In the genomic region with DNA sequence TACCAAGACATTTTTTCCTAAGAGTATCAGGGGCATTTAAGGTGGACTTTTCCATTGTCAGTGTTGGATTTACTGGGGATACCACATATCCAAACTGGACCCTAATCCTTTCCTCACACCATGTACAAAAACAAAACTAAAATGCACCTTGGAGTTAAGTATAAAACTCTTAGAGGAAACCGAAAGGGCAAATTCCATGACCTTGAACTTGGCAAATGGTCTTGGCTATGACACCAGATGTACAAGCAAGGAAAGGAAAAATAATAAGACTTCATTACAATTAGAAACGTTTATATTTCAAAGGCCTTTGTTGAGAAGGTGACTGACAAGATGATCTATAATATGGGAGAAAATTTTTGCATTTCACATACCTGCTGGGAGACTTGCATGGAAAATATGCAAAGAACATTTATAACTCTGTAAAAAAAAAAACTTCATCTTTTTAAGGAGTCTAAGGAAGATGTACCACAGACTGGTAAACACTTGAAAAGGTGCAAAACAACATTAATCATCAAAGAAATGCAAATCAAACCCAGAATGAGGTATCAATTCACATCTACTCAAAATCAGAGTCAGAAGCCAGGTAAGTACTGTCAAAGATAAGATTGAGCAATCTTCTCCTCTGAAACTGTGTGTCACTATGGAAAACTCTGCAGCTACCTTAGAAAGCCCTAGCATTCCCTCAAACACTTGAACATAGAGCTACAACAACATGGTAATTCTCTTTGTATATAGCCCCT, we compare ENCODE assay signal across 19 mouse cellular contexts.
"Had no signal": no experiment of that assay in that cellular context is flagged by ENCODE, and none has a peak within 500 bp of the region (broad histone marks: within the 10 kb centered on the region; RNA-seq: fewer than 3 reads in every experiment).

No protein-coding gene starts in this region.

- ATAC-seq: midbrain, embryonic 16.5 days had no signal

- H3K9ac ChIP-seq: lung, embryonic 14.5 days; midbrain, embryonic 12.5 days; neural tube, embryonic 13.5 days; neural tube, embryonic 15.5 days had no signal

- H3K27ac ChIP-seq: midbrain, embryonic 10.5 days; midbrain, embryonic 12.5 days; neural tube, embryonic 13.5 days; neural tube, embryonic 15.5 days had no signal

- H3K36me3 ChIP-seq: midbrain, embryonic 10.5 days; midbrain, embryonic 12.5 days; neural tube, embryonic 13.5 days; neural tube, embryonic 15.5 days had no signal

- H3K4me1 ChIP-seq: midbrain, embryonic 10.5 days; midbrain, embryonic 12.5 days; neural tube, embryonic 13.5 days; neural tube, embryonic 15.5 days had no signal

- DNase-seq: lung, adult 18-20 months; lung, embryonic 14.5 days; lung, postnatal 10 days; lung, postnatal 4 days; midbrain, embryonic 14.5 days; retina, postnatal 1 day; right cerebral cortex, adult 18-20 months; right cerebral cortex, postnatal 25 days; right cerebral cortex, postnatal 4 days; spleen, adult 18-20 months; thymus, adult 18-20 months; thymus, postnatal 14 days; thymus, postnatal 36 days had no signal

- H3K9me3 ChIP-seq: midbrain, embryonic 12.5 days had no signal

- H3K4me2 ChIP-seq: lung, embryonic 14.5 days; midbrain, embryonic 12.5 days; neural tube, embryonic 13.5 days; neural tube, embryonic 15.5 days had no signal

- H3K27me3 ChIP-seq: midbrain, embryonic 12.5 days; neural tube, embryonic 13.5 days; neural tube, embryonic 15.5 days had no signal

- H3K4me3 ChIP-seq: midbrain, embryonic 10.5 days; midbrain, embryonic 12.5 days; myocyte; neural tube, embryonic 13.5 days; neural tube, embryonic 15.5 days had no signal
